Mouse (Mus musculus): ENCODE data around the gene Olfr895. TPM values are rescaled to one million over a fixed set of nuclear protein-coding genes. Genes with fewer than 3 reads are reported as not detected.

The Olfr895 gene
- polyA plus RNA-seq (2012; rRNA removed) = not detected in 2 replicates

GRCm38 (mm10) chr9:38267551-38267950, at the start of gene Olfr895:
Gene Olfr895 (plus strand): TSS chr9:38267851.

GRCm38 (mm10) chr9:38252474-38252873, 15.2 kb upstream of the Olfr895 start, which contains the start of gene Olfr143:
Gene Olfr143 (plus strand): TSS chr9:38252774.

GRCm38 (mm10) chr9:38290807-38291206, 23.2 kb downstream of the Olfr895 start, which contains the start of gene Olfr896-ps1:
Gene Olfr896-ps1 (plus strand): TSS chr9:38291107.

Other genes starting within 250 kb of the Olfr895 start
- not detected in 2 replicates for gene Olfr883, start 242.0 kb upstream of the Olfr895 start, polyA plus RNA-seq (2012; rRNA removed)
- gene Olfr884, start 221.3 kb upstream of the Olfr895 start, polyA plus RNA-seq (2012; rRNA removed) = not detected in 2 replicates
- not detected in 2 replicates for gene Olfr885, start 206.5 kb upstream of the Olfr895 start, polyA plus RNA-seq (2012; rRNA removed)
- gene Olfr887, start 183.8 kb upstream of the Olfr895 start, polyA plus RNA-seq (2012; rRNA removed) = not detected in 2 replicates
- not detected in 2 replicates for gene Olfr888, start 159.7 kb upstream of the Olfr895 start, polyA plus RNA-seq (2012; rRNA removed)
- gene Olfr889, start 152.7 kb upstream of the Olfr895 start, polyA plus RNA-seq (2012; rRNA removed) = 0.01 TPM in 1 of 2 replicates, not detected in the other
- not detected in 2 replicates for gene Olfr890, start 125.3 kb upstream of the Olfr895 start, polyA plus RNA-seq (2012; rRNA removed)
- not detected in 2 replicates for gene Olfr891, start 87.0 kb upstream of the Olfr895 start, polyA plus RNA-seq (2012; rRNA removed)
- gene Olfr893, start 59.5 kb upstream of the Olfr895 start, polyA plus RNA-seq (2012; rRNA removed) = not detected in 2 replicates
- not detected in 2 replicates for gene Olfr894, start 49.8 kb upstream of the Olfr895 start, polyA plus RNA-seq (2012; rRNA removed)
- not detected in 2 replicates for gene Olfr143, start 15.1 kb upstream of the Olfr895 start, polyA plus RNA-seq (2012; rRNA removed)
- gene Olfr896-ps1, start 23.3 kb downstream of the Olfr895 start, polyA plus RNA-seq (2012; rRNA removed) = not detected in 2 replicates
- not detected in 2 replicates for gene Olfr25, start 61.2 kb downstream of the Olfr895 start, polyA plus RNA-seq (2012; rRNA removed)
- not detected in 2 replicates for gene Olfr898, start 80.6 kb downstream of the Olfr895 start, polyA plus RNA-seq (2012; rRNA removed)
- gene Olfr250, start 99.0 kb downstream of the Olfr895 start, polyA plus RNA-seq (2012; rRNA removed) = not detected in 2 replicates
- gene Olfr251, start 109.2 kb downstream of the Olfr895 start, polyA plus RNA-seq (2012; rRNA removed) = not detected in 2 replicates
- not detected in 2 replicates for gene Olfr147, start 133.8 kb downstream of the Olfr895 start, polyA plus RNA-seq (2012; rRNA removed)
- gene Olfr901, start 161.6 kb downstream of the Olfr895 start, polyA plus RNA-seq (2012; rRNA removed) = not detected in 2 replicates
- not detected in 2 replicates for gene Olfr902, start 179.8 kb downstream of the Olfr895 start, polyA plus RNA-seq (2012; rRNA removed)
- not detected in 2 replicates for gene Olfr904, start 195.3 kb downstream of the Olfr895 start, polyA plus RNA-seq (2012; rRNA removed)
- not detected in 2 replicates for gene Olfr905, start 203.3 kb downstream of the Olfr895 start, polyA plus RNA-seq (2012; rRNA removed)
- not detected in 2 replicates for gene Olfr906, start 219.2 kb downstream of the Olfr895 start, polyA plus RNA-seq (2012; rRNA removed)
- not detected in 2 replicates for gene Olfr907, start 227.9 kb downstream of the Olfr895 start, polyA plus RNA-seq (2012; rRNA removed)